Mouse (Mus musculus) midbrain, embryonic 10.5 days (tissue): Measurements from ENCODE around the gene Gm10972. TPM values are rescaled to one million over a fixed set of nuclear protein-coding genes. Genes with fewer than 3 reads are reported as not detected.
"Not testable (repeated sequence)": the region's sequence is repeated elsewhere in the genome, so short reads cannot be mapped to it uniquely, and the experiment has no call there.

Experiments
- DNase-seq: peaks from one replicate; pipeline ENCODE4 v3.0.0-alpha.2; 2017; ENCODE audit warnings: low spot score
- H3K27ac ChIP-seq: fragments of 300-500 bp; sonication (generic); replicated peaks from 2 replicates; pipeline ENCODE4 v1.5.1; 2016; ENCODE audit warnings: mild to moderate bottlenecking
- H3K27me3 ChIP-seq: fragments of 300-500 bp; sonication (generic); 2 replicates; pipeline ENCODE4 v1.6.1; 2016; ENCODE audit warnings: low read depth, mild to moderate bottlenecking; ENCODE audit not compliant: poor library complexity, severe bottlenecking
- H3K36me3 ChIP-seq: fragments of 300-500 bp; sonication (generic); 2 replicates; pipeline ENCODE4 v1.6.1; 2016; ENCODE audit warnings: mild to moderate bottlenecking, moderate library complexity
- H3K4me1 ChIP-seq: fragments of 300-500 bp; sonication (generic); 2 replicates; pipeline ENCODE4 v1.6.1; 2016
- H3K4me3 ChIP-seq: fragments of 300-500 bp; sonication (generic); 2 replicates; pipeline ENCODE4 v1.5.1; 2016; ENCODE audit warnings: mild to moderate bottlenecking, moderate library complexity
- H3K9me3 ChIP-seq: fragments of 300-500 bp; sonication (generic); replicated peaks from 2 replicates; pipeline ENCODE4 v1.6.1; 2016; ENCODE audit warnings: mild to moderate bottlenecking
- WGBS: fragments of 180-500 bp; shearing (Covaris S2); methylation state at CpG from one replicate; pipeline ENCODE4 v1.1.7; 2016; 5-methylcytosine and 5-hydroxymethylcytosine counted together
- polyA plus RNA-seq: library from polyadenylated mRNA; unstranded; fragments of >200 nt; fragmentation: Nextera tagmentation; extraction: Ambion mirVana; gene quantifications from 2 replicates; pipeline ENCODE4 v1.2.1, GENCODE M21; 2016

The Gm10972 gene
- polyA plus RNA-seq, 1 experiment from 2014 or later: not detected

GRCm38 (mm10) chr3:94665896-94666295 is 23.0 kb downstream of the Gm10972 start:
- H3K27me3 ChIP-seq, H3K27ac ChIP-seq, H3K4me3 ChIP-seq, DNase-seq, H3K4me1 ChIP-seq, H3K9me3 ChIP-seq, H3K36me3 ChIP-seq: not testable (repeated sequence)
- 48% methylated on average over 7 of the region's 7 CpGs for WGBS

GRCm38 (mm10) chr3:94675101-94675500 is 32.2 kb downstream of the Gm10972 start:
- WGBS: 88% methylated on average over 9 of the region's 9 CpGs
- H3K4me3 ChIP-seq: not testable (repeated sequence)

GRCm38 (mm10) chr3:94679351-94679841 is 36.5 kb downstream of the Gm10972 start:
- no peaks in the 10 kb centered on the region for H3K27me3 ChIP-seq
- no peak for DNase-seq
- H3K27ac ChIP-seq: no peak overlapping the region
- no peaks in the 10 kb centered on the region for H3K9me3 ChIP-seq
- no peaks in the 10 kb centered on the region for H3K36me3 ChIP-seq
- no peaks in the 10 kb centered on the region for H3K4me1 ChIP-seq
- WGBS: 75% methylated on average over 8 of the region's 8 CpGs
- no peak overlapping the region for H3K4me3 ChIP-seq

More at GRCm38 (mm10) chr3:94675101-94675500, 32.2 kb downstream of the Gm10972 start:
- not testable (repeated sequence) for DNase-seq, H3K4me1 ChIP-seq, H3K9me3 ChIP-seq, H3K27ac ChIP-seq, H3K27me3 ChIP-seq, H3K36me3 ChIP-seq

DNA sequence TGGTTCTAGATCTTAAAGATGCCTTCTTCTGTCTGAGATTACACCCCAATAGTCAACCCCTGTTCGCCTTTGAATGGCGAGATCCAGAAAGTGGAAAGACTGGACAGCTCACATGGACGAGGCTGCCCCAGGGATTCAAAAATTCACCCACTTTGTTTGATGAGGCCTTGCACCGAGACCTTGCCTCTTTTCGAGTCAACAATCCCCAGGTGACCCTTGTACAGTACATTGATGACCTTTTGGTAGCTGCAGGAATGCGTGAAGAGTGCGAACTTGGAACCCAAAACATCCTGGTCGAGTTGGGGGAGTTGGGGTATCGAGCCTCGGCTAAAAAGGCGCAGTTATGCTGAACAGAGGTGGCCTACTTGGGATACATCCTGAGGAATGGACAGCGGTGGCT is 37.1 kb downstream of the Gm10972 start:
- not testable (repeated sequence) for H3K27ac ChIP-seq, H3K9me3 ChIP-seq, DNase-seq, H3K4me3 ChIP-seq, H3K4me1 ChIP-seq, H3K36me3 ChIP-seq, H3K27me3 ChIP-seq
- 95% methylated on average over 12 of the region's 12 CpGs for WGBS

- Histone ChIP-seq H3K36me3 (no peaks in the 10 kb centered on the region), H3K4me1 (no peaks in the 10 kb centered on the region), H3K27ac (no peak overlapping the region), H3K9me3 (no peaks in the 10 kb centered on the region), H3K27me3 (no peaks in the 10 kb centered on the region), H3K4me3 (no peak overlapping the region)
- WGBS: 93% methylated on average over 16 of the region's 16 CpGs
- no peak for DNase-seq
These were observed 37.9 kb downstream of the Gm10972 start for GRCm38 (mm10) chr3:94680783-94681182.

DNA sequence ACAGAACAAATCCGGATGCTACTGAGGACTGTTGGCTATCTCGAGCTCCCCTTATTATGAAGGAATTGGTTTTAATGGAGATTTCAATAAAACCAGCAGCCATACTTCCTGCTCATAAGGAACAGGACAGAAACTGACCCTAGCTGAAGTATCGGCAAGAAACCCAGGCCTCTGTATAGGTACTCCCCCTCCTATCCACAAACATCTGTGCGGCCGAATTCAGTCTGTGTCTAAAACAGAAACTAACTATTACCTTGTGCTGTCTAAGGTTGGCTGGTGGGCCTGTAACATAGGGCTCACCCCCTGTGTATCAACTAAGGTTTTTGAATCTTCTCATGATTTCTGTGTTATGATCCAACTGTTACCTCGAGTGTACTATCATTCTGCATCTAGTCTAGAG is 40.7 kb downstream of the Gm10972 start:
- 86% methylated on average over 6 of the region's 6 CpGs for WGBS
- no peaks in the 10 kb centered on the region for H3K4me1 ChIP-seq
- DNase-seq: no peak
- no peak overlapping the region for H3K4me3 ChIP-seq
- no peaks in the 10 kb centered on the region for H3K9me3 ChIP-seq
- H3K36me3 ChIP-seq: no peaks in the 10 kb centered on the region
- no peak overlapping the region for H3K27ac ChIP-seq
- no peaks in the 10 kb centered on the region for H3K27me3 ChIP-seq

DNA sequence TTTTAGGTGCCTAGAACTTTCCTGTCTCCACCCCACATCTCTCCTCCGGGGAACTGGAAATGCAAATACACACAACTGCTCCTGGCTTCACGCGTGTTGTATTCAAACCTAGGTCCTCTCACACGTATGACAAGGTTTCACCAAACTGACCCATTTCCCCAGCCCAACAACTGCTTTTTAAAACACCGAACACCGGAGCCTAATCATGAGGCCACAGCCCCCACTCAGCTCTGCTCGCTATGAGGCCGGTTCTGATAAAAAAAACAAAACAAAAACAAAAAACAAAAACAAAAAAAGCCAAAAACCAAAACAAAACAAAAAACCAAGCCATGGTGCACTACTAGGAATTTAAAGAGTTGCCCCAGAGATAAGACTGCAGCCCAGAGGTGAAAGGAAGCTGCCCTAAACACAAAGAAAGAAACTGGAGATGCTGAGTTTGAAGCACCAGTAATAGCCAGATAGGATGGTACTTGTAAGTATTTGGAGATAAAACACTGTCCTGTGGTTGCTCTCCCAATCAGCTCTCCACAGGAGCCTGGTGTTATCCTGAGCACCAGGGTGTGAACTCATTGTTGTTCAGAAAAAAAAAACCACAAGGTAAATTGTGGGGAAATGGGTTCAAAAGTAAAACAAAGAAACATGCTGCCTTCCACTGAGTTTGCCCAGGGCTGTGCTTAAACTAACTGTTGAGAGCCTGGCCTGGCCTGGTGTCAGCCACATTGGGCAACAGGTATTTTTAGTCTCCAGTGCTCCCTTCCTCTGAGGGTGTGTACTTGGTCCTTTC is 43.3 kb downstream of the Gm10972 start:
- not testable (repeated sequence) for H3K4me3 ChIP-seq, H3K27me3 ChIP-seq, H3K4me1 ChIP-seq, H3K27ac ChIP-seq, H3K9me3 ChIP-seq, DNase-seq, H3K36me3 ChIP-seq
- WGBS: 84% methylated on average over 8 of the region's 8 CpGs

- WGBS: 85% methylated on average over 3 of the region's 3 CpGs
- DNase-seq: not testable (repeated sequence)
These were observed 45.8 kb downstream of the Gm10972 start for GRCm38 (mm10) chr3:94688698-94689097.

DNA sequence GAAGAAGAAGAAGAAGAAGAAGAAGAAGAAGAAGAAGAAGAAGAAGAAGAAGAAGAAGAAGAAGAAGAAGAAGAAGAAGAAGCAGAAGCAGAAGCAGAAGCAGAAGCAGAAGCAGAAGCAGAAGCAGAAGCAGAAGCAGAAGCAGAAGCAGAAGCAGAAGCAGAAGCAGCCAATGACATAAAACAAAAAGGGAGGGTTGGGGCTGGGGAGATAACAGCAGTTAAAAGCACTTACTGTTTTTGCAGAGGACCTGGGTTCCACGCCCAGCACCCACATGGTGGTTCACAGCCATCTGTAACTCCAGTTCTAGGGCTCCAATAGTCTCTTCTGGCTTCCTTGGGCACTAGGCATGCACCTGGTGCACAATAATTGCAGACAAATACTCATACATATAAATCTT is 46.3 kb downstream of the Gm10972 start:
- not testable (repeated sequence) for DNase-seq, H3K36me3 ChIP-seq, H3K27me3 ChIP-seq, H3K4me3 ChIP-seq, H3K27ac ChIP-seq, H3K4me1 ChIP-seq, H3K9me3 ChIP-seq
- 74% methylated on average over 1 of the region's 1 CpGs for WGBS

More at GRCm38 (mm10) chr3:94688698-94689097, 45.8 kb downstream of the Gm10972 start:
- not testable (repeated sequence) for H3K4me3 ChIP-seq, H3K9me3 ChIP-seq, H3K4me1 ChIP-seq, H3K36me3 ChIP-seq, H3K27ac ChIP-seq, H3K27me3 ChIP-seq

- H3K27me3 ChIP-seq, H3K4me1 ChIP-seq, H3K4me3 ChIP-seq, H3K36me3 ChIP-seq, H3K27ac ChIP-seq, H3K9me3 ChIP-seq, DNase-seq: not testable (repeated sequence)
- 64% methylated on average over 6 of the region's 6 CpGs for WGBS
These were observed 47.2 kb downstream of the Gm10972 start for GRCm38 (mm10) chr3:94690162-94690561.

DNA sequence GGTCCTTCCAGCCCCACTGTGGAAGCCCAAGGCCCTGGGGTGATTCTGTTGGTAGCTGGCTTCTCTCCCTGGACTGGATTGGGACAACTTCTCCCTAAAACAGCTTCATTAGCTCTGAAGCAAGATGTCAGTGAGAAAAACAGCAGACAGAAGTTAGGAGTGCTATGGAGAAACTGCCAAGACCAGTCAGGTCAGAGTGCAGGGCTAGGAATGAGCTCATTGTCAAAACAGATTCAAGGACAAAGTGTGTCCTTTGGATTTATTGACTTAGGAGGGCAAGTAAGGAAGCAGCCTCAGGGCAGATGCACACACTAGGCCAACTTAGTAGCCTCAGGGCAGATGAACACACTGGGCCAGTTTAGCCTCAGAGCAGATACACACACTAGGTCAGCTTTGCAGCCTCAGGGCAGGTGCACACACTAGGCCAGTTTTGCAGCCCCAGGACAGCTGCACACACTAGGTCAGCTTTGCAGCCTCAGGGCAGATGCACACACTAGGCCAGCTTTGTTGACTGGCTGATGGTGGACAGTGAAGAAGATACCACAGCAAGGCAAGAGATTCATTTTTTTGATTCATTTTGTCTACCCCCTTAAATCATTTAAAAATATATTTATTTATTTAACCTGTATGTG is 47.8 kb downstream of the Gm10972 start:
- Histone ChIP-seq H3K4me3 (no peak overlapping the region), H3K4me1 (0 out of 2 replicates have a peak, but pooled peaks cover 2% of the 10 kb centered on the region), H3K27me3 (no peaks in the 10 kb centered on the region), H3K36me3 (no peaks in the 10 kb centered on the region), H3K9me3 (no peaks in the 10 kb centered on the region), H3K27ac (no peak overlapping the region)
- DNase-seq: no peak

- H3K36me3 ChIP-seq, H3K4me3 ChIP-seq, DNase-seq, H3K9me3 ChIP-seq, H3K27ac ChIP-seq, H3K27me3 ChIP-seq, H3K4me1 ChIP-seq: not testable (repeated sequence)
- WGBS: 90% methylated on average over 4 of the region's 4 CpGs
These were observed 48.8 kb downstream of the Gm10972 start for GRCm38 (mm10) chr3:94691694-94692093.
